ENCODE assay signal across 11 mouse cellular contexts in the genomic region with DNA sequence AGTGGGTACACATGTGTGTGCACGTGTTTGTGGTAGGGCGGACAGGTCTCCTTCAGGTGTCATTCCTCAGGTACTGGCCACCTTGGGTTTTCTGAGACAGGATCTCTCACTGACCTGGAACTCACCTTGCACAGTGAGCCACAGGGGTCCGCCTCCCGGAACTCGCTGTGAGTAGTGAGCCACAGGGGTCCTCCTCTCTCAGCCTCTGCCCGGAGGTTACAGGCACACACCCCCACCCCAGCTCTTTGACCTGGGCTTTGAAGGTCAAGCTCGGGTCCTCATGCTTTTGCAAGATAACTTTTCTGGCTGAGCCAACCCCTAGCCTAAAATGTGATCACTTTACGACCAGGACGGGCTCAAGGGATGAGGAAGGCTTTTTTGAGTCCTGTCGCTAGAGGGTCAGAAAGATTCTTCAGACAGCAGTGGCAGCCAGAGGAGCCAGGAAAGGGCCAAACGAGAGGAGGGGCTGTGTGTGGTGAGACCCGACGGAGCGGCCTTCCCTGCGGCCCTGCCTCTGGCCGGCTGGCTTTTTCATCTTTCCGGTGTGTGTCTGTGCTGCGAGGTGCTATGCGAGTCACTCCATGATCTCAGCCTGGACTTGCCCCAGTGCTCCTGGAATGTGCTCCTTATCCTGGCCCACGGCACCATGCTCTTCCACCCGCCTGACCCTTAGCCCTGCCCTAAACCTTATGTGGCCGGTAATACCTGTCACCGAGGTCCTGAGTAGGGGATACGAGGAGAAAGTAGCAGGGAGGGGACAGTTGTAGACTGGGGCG. TPM values are rescaled to one million over a fixed set of nuclear protein-coding genes. Genes with fewer than 3 reads are reported as not detected.
A peak's percentile ranks its signal among the peaks of the same experiment; 100 is the strongest.
DNase-seq lines count a peak whose midpoint lies in the region; ATAC-seq lines count a peak whose summit lies in the region.
"Had no signal": no experiment of that assay in that cellular context is flagged by ENCODE, and none has a peak within 500 bp of the region (broad histone marks: within the 10 kb centered on the region; RNA-seq: fewer than 3 reads in every experiment).

No protein-coding gene starts in this region.

- 27% methylated on average over 25 of the region's 25 CpGs for WGBS in neural tube, embryonic 15.5 days
- WGBS in limb, embryonic 10.5 days = 9% methylated on average over 25 of the region's 25 CpGs
- 29% methylated on average over 25 of the region's 25 CpGs for WGBS in forebrain, embryonic 16.5 days

- H3K36me3 ChIP-seq in erythroblast, embryonic 14.5 days (ENCODE audit: control insufficient read depth) = peaks cover 7% of the 10 kb centered on the region
- H3K36me3 ChIP-seq in neural tube, embryonic 15.5 days = no peaks in the 10 kb centered on the region
- no peaks in the 10 kb centered on the region for H3K36me3 ChIP-seq in limb, embryonic 10.5 days
- no peaks in the 10 kb centered on the region for H3K36me3 ChIP-seq in forebrain, embryonic 16.5 days (ENCODE audit: control insufficient read depth, insufficient read depth)

- no peak overlapping the region for H3K27ac ChIP-seq in neural tube, embryonic 15.5 days (replicated peaks)
- peak overlapping the region; percentile 91 for H3K27ac ChIP-seq in limb, embryonic 10.5 days
- no peak overlapping the region for H3K27ac ChIP-seq in forebrain, embryonic 16.5 days (ENCODE audit: low read length)
- H3K27ac ChIP-seq: layer of hippocampus, adult 2 months had no signal

- H3K4me2 ChIP-seq in neural tube, embryonic 15.5 days = no peak overlapping the region
- no peak overlapping the region for H3K4me2 ChIP-seq in forebrain, embryonic 16.5 days (ENCODE audit: low read length)

- H3K4me3 ChIP-seq in erythroblast, embryonic 14.5 days (replicated peaks) = peak overlapping the region; percentile 0
- H3K4me3 ChIP-seq in neural tube, embryonic 15.5 days (replicated peaks) = no peak overlapping the region
- peak overlapping the region; percentile 42; the same call in 1 of the 2 replicates for H3K4me3 ChIP-seq in limb, embryonic 10.5 days
- H3K4me3 ChIP-seq in forebrain, embryonic 16.5 days (replicated peaks; ENCODE audit: low read length) = no peak overlapping the region
- H3K4me3 ChIP-seq: layer of hippocampus, adult 2 months; megakaryocyte, embryonic 14.5 days had no signal

- H3K27me3 ChIP-seq in erythroblast, embryonic 14.5 days (ENCODE audit: control insufficient read depth) = no peaks in the 10 kb centered on the region
- peaks cover 27% of the 10 kb centered on the region for H3K27me3 ChIP-seq in neural tube, embryonic 15.5 days (replicated peaks)
- H3K27me3 ChIP-seq in limb, embryonic 10.5 days (ENCODE audit: low read depth, poor library complexity, severe bottlenecking) = peaks cover 19% of the 10 kb centered on the region
- H3K27me3 ChIP-seq in forebrain, embryonic 16.5 days (replicated peaks; ENCODE audit: control insufficient read depth, insufficient read depth, low read length) = peaks cover 22% of the 10 kb centered on the region

- no peak for ATAC-seq in erythroblast, adult 5-6 weeks (replicated peaks; ENCODE audit: low FRiP score, poor library complexity, severe bottlenecking)
- ATAC-seq in neural tube, embryonic 15.5 days (ENCODE audit: low FRiP score) = no peak
- no peak for ATAC-seq in forebrain, embryonic 16.5 days

- peaks cover 78% of the 10 kb centered on the region for H3K4me1 ChIP-seq in erythroblast, embryonic 14.5 days (ENCODE audit: control insufficient read depth)
- H3K4me1 ChIP-seq in neural tube, embryonic 15.5 days = peaks cover 14% of the 10 kb centered on the region
- peaks cover 80% of the 10 kb centered on the region for H3K4me1 ChIP-seq in limb, embryonic 10.5 days
- H3K4me1 ChIP-seq in forebrain, embryonic 16.5 days (replicated peaks; ENCODE audit: control insufficient read depth, insufficient read depth, low read length) = no peaks in the 10 kb centered on the region

- peak; percentile 36 for DNase-seq in neural tube, embryonic 10.5 days (ENCODE audit: extremely low spot score, low spot score)
- peak; percentile 57 for DNase-seq in limb, embryonic 10.5 days (ENCODE audit: low spot score)
- no peak for DNase-seq in left cerebral cortex, adult 11 months (ENCODE audit: low spot score)
- no peak for DNase-seq in B cell, adult 2 months

- H3K9me3 ChIP-seq in erythroblast, embryonic 14.5 days (ENCODE audit: control insufficient read depth, low read length) = no peaks in the 10 kb centered on the region
- no peaks in the 10 kb centered on the region for H3K9me3 ChIP-seq in neural tube, embryonic 15.5 days (replicated peaks)
- no peaks in the 10 kb centered on the region for H3K9me3 ChIP-seq in limb, embryonic 10.5 days (replicated peaks)
- H3K9me3 ChIP-seq in forebrain, embryonic 16.5 days (ENCODE audit: control insufficient read depth, low read length) = no peaks in the 10 kb centered on the region
- H3K9me3 ChIP-seq: megakaryocyte, embryonic 14.5 days had no signal

- H3K9ac ChIP-seq in neural tube, embryonic 15.5 days (replicated peaks) = no peak overlapping the region
- no peak overlapping the region for H3K9ac ChIP-seq in forebrain, embryonic 16.5 days (replicated peaks; ENCODE audit: low read depth, low read length)

RNA-seq across cellular contexts. Expression of a gene that starts 6.9 kb away (rescaled TPM):
- polyA plus RNA-seq in erythroblast, embryonic 14.5 days (2012) = 2.1 and 2.3 TPM in 2 replicates
- total RNA-seq in erythroblast, adult 5-6 weeks (2015; ENCODE audit: low replicate concordance) = 3.3 and 5.4 TPM in 2 replicates
- 0.34 TPM in 1 of 2 replicates, not detected in the other for total RNA-seq in erythroblast, adult 5-6 weeks (2017; ENCODE audit: low replicate concordance)
- polyA plus RNA-seq in neural tube, embryonic 15.5 days (2015; fragmentation: Nextera tagmentation; extraction: Ambion mirVana) = 0.97 and 8.8 TPM in 2 replicates
- polyA plus RNA-seq in limb, embryonic 10.5 days (2016; fragmentation: Nextera tagmentation; extraction: Ambion mirVana) = 11.2 and 12.3 TPM in 2 replicates
- 1.3 and 2.0 TPM in 2 replicates for polyA plus RNA-seq in forebrain, embryonic 16.5 days (2015; fragmentation: Nextera tagmentation; extraction: Ambion mirVana)

RNA-seq across cellular contexts. Expression of a gene that starts 16.2 kb away (rescaled TPM):
- polyA plus RNA-seq in erythroblast, embryonic 14.5 days (2012) = 3.4 and 4.5 TPM in 2 replicates
- total RNA-seq in erythroblast, adult 5-6 weeks (2015; ENCODE audit: low replicate concordance) = 1.7 and 5.6 TPM in 2 replicates
- 1.4 and 2.2 TPM in 2 replicates for total RNA-seq in erythroblast, adult 5-6 weeks (2017; ENCODE audit: low replicate concordance)
- polyA plus RNA-seq in neural tube, embryonic 15.5 days (2015; fragmentation: Nextera tagmentation; extraction: Ambion mirVana) = 22.0 and 23.7 TPM in 2 replicates
- polyA plus RNA-seq in limb, embryonic 10.5 days (2016; fragmentation: Nextera tagmentation; extraction: Ambion mirVana) = 42.5 and 48.8 TPM in 2 replicates
- polyA plus RNA-seq in forebrain, embryonic 16.5 days (2015; fragmentation: Nextera tagmentation; extraction: Ambion mirVana) = 25.8 and 28.3 TPM in 2 replicates

RNA-seq across cellular contexts. Expression of a gene that starts 17.3 kb away (rescaled TPM):
- polyA plus RNA-seq in erythroblast, embryonic 14.5 days (2012) = 10.9 and 12.1 TPM in 2 replicates
- total RNA-seq in erythroblast, adult 5-6 weeks (2015; ENCODE audit: low replicate concordance) = 4.0 and 4.8 TPM in 2 replicates
- 2.0 and 3.1 TPM in 2 replicates for total RNA-seq in erythroblast, adult 5-6 weeks (2017; ENCODE audit: low replicate concordance)
- 9.8 and 10.2 TPM in 2 replicates for polyA plus RNA-seq in neural tube, embryonic 15.5 days (2015; fragmentation: Nextera tagmentation; extraction: Ambion mirVana)
- 18.1 and 18.9 TPM in 2 replicates for polyA plus RNA-seq in limb, embryonic 10.5 days (2016; fragmentation: Nextera tagmentation; extraction: Ambion mirVana)
- 9.1 and 11.2 TPM in 2 replicates for polyA plus RNA-seq in forebrain, embryonic 16.5 days (2015; fragmentation: Nextera tagmentation; extraction: Ambion mirVana)

RNA-seq across cellular contexts. Expression of a gene that starts 27.5 kb away (rescaled TPM):
- polyA plus RNA-seq in erythroblast, embryonic 14.5 days (2012) = not detected in 2 replicates
- total RNA-seq in erythroblast, adult 5-6 weeks (2015; ENCODE audit: low replicate concordance) = not detected in 2 replicates
- not detected in 2 replicates for total RNA-seq in erythroblast, adult 5-6 weeks (2017; ENCODE audit: low replicate concordance)
- 0.12 and 5.0 TPM in 2 replicates for polyA plus RNA-seq in neural tube, embryonic 15.5 days (2015; fragmentation: Nextera tagmentation; extraction: Ambion mirVana)
- 0.05 and 0.18 TPM in 2 replicates for polyA plus RNA-seq in limb, embryonic 10.5 days (2016; fragmentation: Nextera tagmentation; extraction: Ambion mirVana)
- 0.18 TPM in 1 of 2 replicates, not detected in the other for polyA plus RNA-seq in forebrain, embryonic 16.5 days (2015; fragmentation: Nextera tagmentation; extraction: Ambion mirVana)
- total RNA-seq: neutrophil, adult 5-6 weeks had no signal

Comparison
In these comparisons a context has a peak if more than half of its experiments do, and no peak if none do; other contexts are left out.
1. H3K4me3 ChIP-seq: peak in erythroblast, embryonic 14.5 days (single experiment) and limb, embryonic 10.5 days (single experiment); none in neural tube, embryonic 15.5 days (single experiment) and forebrain, embryonic 16.5 days (single experiment).
2. DNase-seq: peak in neural tube, embryonic 10.5 days (single experiment) and limb, embryonic 10.5 days (single experiment); none in left cerebral cortex, adult 11 months (single experiment) and B cell, adult 2 months (0 of 2).